Mouse (Mus musculus) activated CD4-positive, CD25-positive, alpha-beta regulatory T cell, adult 4 months (primary cell): Measurements from ENCODE around the gene Pou1f1. TPM values are rescaled to one million over a fixed set of nuclear protein-coding genes. Genes with fewer than 3 reads are reported as not detected.

ENCODE experiments used
- ATAC-seq: one replicate; pipeline ENCODE4 v1.8.0; 2017
- polyA plus RNA-seq, 2 experiments: library from polyadenylated mRNA; unstranded; fragments of 100-300 nt; shearing (Covaris generic); gene quantifications; one replicate each; pipeline ENCODE4 v1.2.1; 2017

Pou1f1 gene
- polyA plus RNA-seq, 2 experiments from 2014 or later: 0.16 to 0.20 TPM

GRCm38 (mm10) chr16:65564951-65565350 lies 44.6 kb downstream of the Pou1f1 start:
- no peak for ATAC-seq

- no peak for ATAC-seq
These were observed 48.5 kb downstream of the Pou1f1 start for GRCm38 (mm10) chr16:65568853-65569252.

- ATAC-seq: no peak
These were observed 57.2 kb downstream of the Pou1f1 start for GRCm38 (mm10) chr16:65577298-65578029.

Other genes with a start within 250 kb of the Pou1f1 start
- gene Chmp2b, start 42.2 kb downstream of the Pou1f1 start, polyA plus RNA-seq: 10 to 100 TPM; 22.0 to 27.7 TPM